ENCODE assay signal across 9 mouse cellular contexts in the genomic region with DNA sequence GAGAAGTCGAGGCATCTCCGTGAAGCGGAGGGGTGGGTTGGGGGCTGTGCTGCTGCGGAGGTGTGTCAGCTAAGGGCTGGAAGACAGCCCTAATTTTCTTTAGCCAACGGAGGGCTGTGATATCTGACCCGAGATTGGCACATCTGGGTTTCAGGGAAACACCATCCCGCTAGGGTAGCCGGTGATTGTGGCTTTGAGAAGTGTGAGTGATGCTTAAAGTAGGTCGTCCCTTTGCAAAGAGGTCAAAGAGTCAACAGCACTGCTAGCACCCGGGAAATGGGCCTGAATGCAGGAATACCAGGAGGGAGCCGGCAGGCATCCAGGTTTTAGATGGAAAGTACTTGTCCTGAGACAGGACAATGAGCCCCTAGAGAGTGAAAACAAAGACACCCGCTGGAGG. TPM values are rescaled to one million over a fixed set of nuclear protein-coding genes. Genes with fewer than 3 reads are reported as not detected.
DNase-seq lines count a peak whose midpoint lies in the region; ATAC-seq lines count a peak whose summit lies in the region.
"Had no signal": no experiment of that assay in that cellular context is flagged by ENCODE, and none has a peak within 500 bp of the region (broad histone marks: within the 10 kb centered on the region; RNA-seq: fewer than 3 reads in every experiment).

No protein-coding gene starts in this region.

- WGBS in heart, embryonic 13.5 days = 3% methylated on average over 12 of the region's 12 CpGs
- WGBS in hindbrain, embryonic 13.5 days = 2% methylated on average over 12 of the region's 12 CpGs
- WGBS in midbrain, embryonic 11.5 days = 1% methylated on average over 12 of the region's 12 CpGs

- peak overlapping the region; percentile 78 for H3K4me2 ChIP-seq in heart, embryonic 13.5 days
- H3K4me2 ChIP-seq in hindbrain, embryonic 13.5 days = peak overlapping the region; percentile 48
- peak overlapping the region; percentile 51 for H3K4me2 ChIP-seq in midbrain, embryonic 11.5 days

- H3K27me3 ChIP-seq in heart, embryonic 13.5 days (replicated peaks) = peaks cover 7% of the 10 kb centered on the region; the same call in 1 of the 2 replicates
- peaks cover 25% of the 10 kb centered on the region for H3K27me3 ChIP-seq in hindbrain, embryonic 13.5 days
- H3K27me3 ChIP-seq in midbrain, embryonic 11.5 days (ENCODE audit: control insufficient read depth, insufficient read depth, low read length) = no peaks in the 10 kb centered on the region; the same call in 1 of the 2 replicates

- no peaks in the 10 kb centered on the region for H3K9me3 ChIP-seq in heart, embryonic 13.5 days
- H3K9me3 ChIP-seq in hindbrain, embryonic 13.5 days = no peaks in the 10 kb centered on the region
- H3K9me3 ChIP-seq in midbrain, embryonic 11.5 days (ENCODE audit: control insufficient read depth, low read length) = no peaks in the 10 kb centered on the region
- H3K9me3 ChIP-seq: G1E had no signal

- no peak for DNase-seq in heart, adult 18-20 months
- peak; percentile 59 for DNase-seq in ZHBTc4 (ENCODE audit: low read depth, low spot score)
- peak; percentile 86 for DNase-seq in midbrain, embryonic 11.5 days (ENCODE audit: low spot score, missing footprints)
- DNase-seq in left cerebral cortex, adult 18-20 months (ENCODE audit: low spot score in 2 of 2) = no peak
- no peak for DNase-seq in right cerebral cortex, adult 2 months (ENCODE audit: low spot score in 2 of 2)
- DNase-seq in gastrocnemius, adult 18-20 months (ENCODE audit: low spot score) = no peak

- H3K27ac ChIP-seq in heart, embryonic 13.5 days (replicated peaks) = no peak overlapping the region
- H3K27ac ChIP-seq in hindbrain, embryonic 13.5 days = no peak overlapping the region
- H3K27ac ChIP-seq in midbrain, embryonic 11.5 days (ENCODE audit: low read depth, low read length) = no peak overlapping the region

- H3K36me3 ChIP-seq in heart, embryonic 13.5 days = no peaks in the 10 kb centered on the region
- H3K36me3 ChIP-seq in hindbrain, embryonic 13.5 days = no peaks in the 10 kb centered on the region
- H3K36me3 ChIP-seq in midbrain, embryonic 11.5 days (ENCODE audit: control insufficient read depth, insufficient read depth, low read length) = no peaks in the 10 kb centered on the region
- H3K36me3 ChIP-seq: G1E had no signal

- H3K4me1 ChIP-seq in heart, embryonic 13.5 days = peaks cover 12% of the 10 kb centered on the region
- peaks cover 9% of the 10 kb centered on the region for H3K4me1 ChIP-seq in hindbrain, embryonic 13.5 days (replicated peaks)
- H3K4me1 ChIP-seq in midbrain, embryonic 11.5 days (ENCODE audit: control insufficient read depth, insufficient read depth, low read length) = no peaks in the 10 kb centered on the region; the same call in 1 of the 2 replicates

- H3K4me3 ChIP-seq in heart, embryonic 13.5 days = peak overlapping the region; percentile 54
- H3K4me3 ChIP-seq in hindbrain, embryonic 13.5 days = peak overlapping the region; percentile 21
- H3K4me3 ChIP-seq in midbrain, embryonic 11.5 days (ENCODE audit: low read depth, low read length) = peak overlapping the region; percentile 24

- ATAC-seq in heart, embryonic 13.5 days (ENCODE audit: extremely low read depth, insufficient number of reproducible peaks, low FRiP score, low TSS enrichment) = no peak
- ATAC-seq in hindbrain, embryonic 13.5 days (ENCODE audit: low FRiP score) = no peak
- no peak for ATAC-seq in midbrain, embryonic 11.5 days (ENCODE audit: low FRiP score)

- H3K9ac ChIP-seq in heart, embryonic 13.5 days = peak overlapping the region; percentile 77
- H3K9ac ChIP-seq in hindbrain, embryonic 13.5 days = peak overlapping the region; percentile 55
- peak overlapping the region; percentile 10; the same call in 1 of the 2 replicates for H3K9ac ChIP-seq in midbrain, embryonic 11.5 days (ENCODE audit: low read length)

RNA-seq across cellular contexts. Expression of a gene that starts 22.0 kb away (rescaled TPM):
- polyA plus RNA-seq in heart, embryonic 13.5 days (2015; fragmentation: Nextera tagmentation; extraction: Ambion mirVana) = 1.7 and 2.1 TPM in 2 replicates
- 1 to 10 TPM in 1 of 2 experiments, under 1 TPM in 1; 0.47 to 1.1 TPM for total RNA-seq in heart, adult 18-20 months (2021)
- polyA plus RNA-seq in hindbrain, embryonic 13.5 days (2015; fragmentation: Nextera tagmentation; extraction: Ambion mirVana) = 0.56 and 0.64 TPM in 2 replicates
- 2.1 and 2.5 TPM in 2 replicates for polyA plus RNA-seq in midbrain, embryonic 11.5 days (2014; fragmentation: Nextera tagmentation; extraction: Ambion mirVana)
- total RNA-seq in left cerebral cortex, adult 18-20 months (2021) = 1 to 10 TPM; 3.6 to 3.7 TPM
- under 1 TPM; 0.17 to 0.18 TPM for total RNA-seq in gastrocnemius, adult 18-20 months (2021)
- polyA plus RNA-seq: G1E had no signal

Comparison
In these comparisons a context has a peak if more than half of its experiments do, and no peak if none do; other contexts are left out.
1. H3K9ac ChIP-seq: peak in every context shown above with its lines; median percentile 77 in heart, embryonic 13.5 days; 55 in hindbrain, embryonic 13.5 days; 10 in midbrain, embryonic 11.5 days.
2. DNase-seq: peak in ZHBTc4 (single experiment) and midbrain, embryonic 11.5 days (single experiment); none in heart, adult 18-20 months (0 of 2), left cerebral cortex, adult 18-20 months (0 of 2), right cerebral cortex, adult 2 months (0 of 2) and gastrocnemius, adult 18-20 months (single experiment).
3. Peak in every context shown above with its lines, with median percentiles within 50 percentile points of each other: H3K4me2 ChIP-seq and H3K4me3 ChIP-seq.